Mouse (Mus musculus): ENCODE data around the gene Hfe. TPM values are rescaled to one million over a fixed set of nuclear protein-coding genes. Genes with fewer than 3 reads are reported as not detected.
A peak's percentile ranks its signal among the peaks of the same experiment; 100 is the strongest.
"Not testable (repeated sequence)": the region's sequence is repeated elsewhere in the genome, so short reads cannot be mapped to it uniquely, and the experiment has no call there.

Hfe gene
- total RNA-seq, 2 experiments from 2014 or later, result 23.3 to 31.0 TPM

GRCm38 (mm10) chr13:23716261-23717042 is 5.8 kb upstream of the Hfe start:
- DNase-seq, result no peak

- no peak for DNase-seq
Observed at GRCm38 (mm10) chr13:23709714-23710373, 810 bp downstream of the Hfe start.

GRCm38 (mm10) chr13:23708654-23709053 is 2.0 kb downstream of the Hfe start:
- peak; percentile 51 for DNase-seq

GRCm38 (mm10) chr13:23708041-23708440 is 2.6 kb downstream of the Hfe start:
- DNase-seq, result no peak

GRCm38 (mm10) chr13:23706771-23707170 is 3.9 kb downstream of the Hfe start:
- DNase-seq, result no peak

GRCm38 (mm10) chr13:23705751-23706356 is 4.8 kb downstream of the Hfe start:
- no peak for DNase-seq

- DNase-seq, result not testable (repeated sequence)
Observed at GRCm38 (mm10) chr13:23702801-23703200, 7.9 kb downstream of the Hfe start.

GRCm38 (mm10) chr13:23702220-23702619 is 8.4 kb downstream of the Hfe start:
- DNase-seq, result no peak

- peak; percentile 80 for DNase-seq
Observed at GRCm38 (mm10) chr13:23700786-23701520, 9.7 kb downstream of the Hfe start.

GRCm38 (mm10) chr13:23699767-23700166 is 10.9 kb downstream of the Hfe start:
- DNase-seq, result no peak

GRCm38 (mm10) chr13:23698996-23699395 is 11.7 kb downstream of the Hfe start:
- no peak for DNase-seq

- peak; percentile 99 for DNase-seq
Observed at GRCm38 (mm10) chr13:23698300-23698693, 12.4 kb downstream of the Hfe start, which contains the start of gene Hist1h4c. Hist1h4c (minus strand) TSS chr13:23698454.

GRCm38 (mm10) chr13:23697491-23698299 is 13.0 kb downstream of the Hfe start:
- peak; percentile 68 for DNase-seq

- peak; percentile 44 for DNase-seq
Observed at GRCm38 (mm10) chr13:23696061-23696474, 14.6 kb downstream of the Hfe start.

GRCm38 (mm10) chr13:23695514-23695913 is 15.1 kb downstream of the Hfe start, which contains the start of gene Hist1h1t:
Hist1h1t (plus strand) TSS chr13:23695814.
- DNase-seq, result no peak

- DNase-seq, result no peak
Observed at GRCm38 (mm10) chr13:23694956-23695355, 15.7 kb downstream of the Hfe start.

GRCm38 (mm10) chr13:23693856-23694440 is 16.7 kb downstream of the Hfe start:
- no peak for DNase-seq

GRCm38 (mm10) chr13:23689459-23689858 is 21.2 kb downstream of the Hfe start:
- no peak for DNase-seq

GRCm38 (mm10) chr13:23688956-23689355 is 21.7 kb downstream of the Hfe start:
- no peak for DNase-seq

- DNase-seq, result no peak
Observed at GRCm38 (mm10) chr13:23687907-23688306, 22.7 kb downstream of the Hfe start.

- DNase-seq, result no peak
Observed at GRCm38 (mm10) chr13:23687181-23687580, 23.5 kb downstream of the Hfe start.

Data from adrenal gland, postnatal 10 days (tissue).